Mouse (Mus musculus): ENCODE measurements around the gene Smagp. TPM values are rescaled to one million over a fixed set of nuclear protein-coding genes. Genes with fewer than 3 reads are reported as not detected.

Gene Smagp
- 10 to 100 TPM; 13.7 to 15.8 TPM for total RNA-seq (2021)

GRCm38 (mm10) chr15:100636700-100637501 is at the start of gene Smagp:
TSS of gene Smagp (minus strand) at chr15:100636940.
- peak; percentile 68 to 72 for DNase-seq
- intact Hi-C loops (cut with DNase I), result loop anchor here (1.0 kb wide), 1 partner anchor 100 kb away; no protein-coding TSS in a partner anchor

GRCm38 (mm10) chr15:100686434-100686833 is 49.7 kb upstream of the Smagp start:
- intact Hi-C loops (cut with DNase I), result no loop called here
- DNase-seq, result no peak

GRCm38 (mm10) chr15:100685849-100686248 is 49.1 kb upstream of the Smagp start:
- intact Hi-C loops (cut with DNase I), result no loop called here
- DNase-seq, result no peak

- no peak for DNase-seq
- intact Hi-C loops (cut with DNase I), result no loop called here
Observed at GRCm38 (mm10) chr15:100685255-100685654, 48.5 kb upstream of the Smagp start.

GRCm38 (mm10) chr15:100684450-100684849 is 47.7 kb upstream of the Smagp start:
- intact Hi-C loops (cut with DNase I), result no loop called here
- DNase-seq, result no peak

- intact Hi-C loops (cut with DNase I), result loop anchor here (2.0 kb wide), 1 partner anchor 70 kb away; no protein-coding TSS in a partner anchor
Observed at GRCm38 (mm10) chr15:100683041-100683440, 46.3 kb upstream of the Smagp start.

GRCm38 (mm10) chr15:100681770-100682169 is 45.0 kb upstream of the Smagp start:
- DNase-seq, result no peak
- intact Hi-C loops (cut with DNase I), result loop anchor here (1.0 to 2.0 kb wide), 3 partner anchors 69 to 213 kb away; no protein-coding TSS in a partner anchor

More at GRCm38 (mm10) chr15:100683041-100683440, 46.3 kb upstream of the Smagp start:
- peak; percentile 79 to 84 for DNase-seq

- no peak for DNase-seq
- intact Hi-C loops (cut with DNase I), result no loop called here
Observed at GRCm38 (mm10) chr15:100680381-100680780, 43.6 kb upstream of the Smagp start.

GRCm38 (mm10) chr15:100679005-100679404 is 42.3 kb upstream of the Smagp start:
- intact Hi-C loops (cut with DNase I), result no loop called here
- DNase-seq, result no peak

- intact Hi-C loops (cut with DNase I), result no loop called here
- no peak for DNase-seq
Observed at GRCm38 (mm10) chr15:100678581-100678980, 41.8 kb upstream of the Smagp start.

GRCm38 (mm10) chr15:100677675-100678074 is 40.9 kb upstream of the Smagp start:
- no peak for DNase-seq
- intact Hi-C loops (cut with DNase I), result no loop called here

- intact Hi-C loops (cut with DNase I), result no loop called here
- DNase-seq, result no peak
Observed at GRCm38 (mm10) chr15:100676521-100676920, 39.8 kb upstream of the Smagp start.

- intact Hi-C loops (cut with DNase I), result no loop called here
- no peak for DNase-seq
Observed at GRCm38 (mm10) chr15:100675486-100675885, 38.7 kb upstream of the Smagp start.

- intact Hi-C loops (cut with DNase I), result no loop called here
- DNase-seq, result no peak
Observed at GRCm38 (mm10) chr15:100674566-100674965, 37.8 kb upstream of the Smagp start.

- DNase-seq, result no peak
- intact Hi-C loops (cut with DNase I), result no loop called here
Observed at GRCm38 (mm10) chr15:100673585-100674391, 37.0 kb upstream of the Smagp start.

GRCm38 (mm10) chr15:100670833-100671232 is 34.1 kb upstream of the Smagp start:
- intact Hi-C loops (cut with DNase I), result no loop called here
- no peak for DNase-seq

GRCm38 (mm10) chr15:100670004-100670403 is 33.3 kb upstream of the Smagp start:
- intact Hi-C loops (cut with DNase I), result no loop called here
- DNase-seq, result no peak

- peak; percentile 33 to 49 for DNase-seq
- intact Hi-C loops (cut with DNase I), result no loop called here
Observed at GRCm38 (mm10) chr15:100669337-100669736, 32.6 kb upstream of the Smagp start, which contains the start of gene Bin2. TSS of gene Bin2 (minus strand) at chr15:100669553.

- intact Hi-C loops (cut with DNase I), result no loop called here
- no peak for DNase-seq
Observed at GRCm38 (mm10) chr15:100667871-100668545, 31.3 kb upstream of the Smagp start.

GRCm38 (mm10) chr15:100667420-100667819 is 30.7 kb upstream of the Smagp start:
- intact Hi-C loops (cut with DNase I), result no loop called here
- DNase-seq, result no peak

GRCm38 (mm10) chr15:100666851-100667250 is 30.1 kb upstream of the Smagp start:
- DNase-seq, result no peak
- intact Hi-C loops (cut with DNase I), result no loop called here
